Mouse (Mus musculus): ENCODE measurements at regions not wholly inside any gene's neighbourhood (a gene's known extent, or its start where the extent isn't known, plus 50 kb on each side); places are given as distances from the start of the nearest gene placed in this dataset.
A peak's percentile ranks its signal among the peaks of the same experiment; 100 is the strongest.

GRCm38 (mm10) chr12:32273474-32273873 lies 65.0 kb upstream of the Pik3cg start:
- WGBS = 94% methylated on average over 1 of the region's 1 CpGs
- H3K4me1 ChIP-seq (ENCODE audit: control insufficient read depth, insufficient read depth, low read length) = no peaks in the 10 kb centered on the region
- H3K4me3 ChIP-seq (ENCODE audit: low read length) = no peak overlapping the region
- no peaks in the 10 kb centered on the region for H3K27me3 ChIP-seq (replicated peaks; ENCODE audit: control insufficient read depth, insufficient read depth, low read length)
- H3K9me3 ChIP-seq (ENCODE audit: control insufficient read depth, low read length) = no peaks in the 10 kb centered on the region
- no peaks in the 10 kb centered on the region for H3K36me3 ChIP-seq (ENCODE audit: control insufficient read depth, insufficient read depth, low read length)
- no peak overlapping the region for H3K4me2 ChIP-seq (ENCODE audit: low read depth, low read length)
- no peak overlapping the region for H3K27ac ChIP-seq (ENCODE audit: low read length)
- ATAC-seq = no peak
- no peak overlapping the region for H3K9ac ChIP-seq (ENCODE audit: low read depth, low read length)

GRCm38 (mm10) chr12:32279861-32280260 lies 71.4 kb upstream of the Pik3cg start:
- H3K9ac ChIP-seq (ENCODE audit: low read depth, low read length) = no peak overlapping the region
- H3K9me3 ChIP-seq (ENCODE audit: control insufficient read depth, low read length) = no peaks in the 10 kb centered on the region
- no peak overlapping the region for H3K4me3 ChIP-seq (ENCODE audit: low read length)
- no peaks in the 10 kb centered on the region for H3K4me1 ChIP-seq (ENCODE audit: control insufficient read depth, insufficient read depth, low read length)
- whole genome bisulfite sequencing = 76% methylated on average over 4 of the region's 4 CpGs
- no peaks in the 10 kb centered on the region for H3K36me3 ChIP-seq (ENCODE audit: control insufficient read depth, insufficient read depth, low read length)
- no peak overlapping the region for H3K4me2 ChIP-seq (ENCODE audit: low read depth, low read length)
- no peak overlapping the region for H3K27ac ChIP-seq (ENCODE audit: low read length)
- no peaks in the 10 kb centered on the region for H3K27me3 ChIP-seq (replicated peaks; ENCODE audit: control insufficient read depth, insufficient read depth, low read length)
- ATAC-seq = no peak

DNA sequence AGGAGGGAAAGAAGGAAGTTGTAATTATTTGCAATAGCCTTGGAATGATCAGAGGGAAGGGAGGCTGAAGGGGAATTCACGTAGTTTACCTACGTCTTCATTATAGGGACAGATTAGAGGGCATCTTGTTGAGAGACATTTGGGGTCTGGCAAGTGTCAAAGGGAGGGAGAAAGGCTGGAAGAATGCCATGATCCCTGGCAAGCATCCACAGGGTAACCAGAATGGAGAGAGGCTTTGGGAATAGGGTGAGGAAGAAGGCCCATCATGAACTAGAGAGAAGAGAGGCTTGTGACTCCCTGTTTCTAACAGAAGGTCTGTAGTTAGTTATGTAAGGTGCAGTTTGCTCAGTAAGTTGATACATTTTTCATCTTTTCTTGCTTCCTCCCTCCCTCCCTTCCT lies 71.8 kb upstream of the Pik3cg start:
- 72% methylated on average over 2 of the region's 2 CpGs for WGBS
- Histone ChIP-seq H3K4me1 (ENCODE audit: control insufficient read depth, insufficient read depth, low read length) (no peaks in the 10 kb centered on the region), H3K4me2 (ENCODE audit: low read depth, low read length) (no peak overlapping the region), H3K36me3 (ENCODE audit: control insufficient read depth, insufficient read depth, low read length) (no peaks in the 10 kb centered on the region), H3K9ac (ENCODE audit: low read depth, low read length) (no peak overlapping the region), H3K9me3 (ENCODE audit: control insufficient read depth, low read length) (no peaks in the 10 kb centered on the region), H3K27me3 (replicated peaks; ENCODE audit: control insufficient read depth, insufficient read depth, low read length) (no peaks in the 10 kb centered on the region), H3K27ac (ENCODE audit: low read length) (no peak overlapping the region), H3K4me3 (ENCODE audit: low read length) (no peak overlapping the region)
- no peak for ATAC-seq

DNA sequence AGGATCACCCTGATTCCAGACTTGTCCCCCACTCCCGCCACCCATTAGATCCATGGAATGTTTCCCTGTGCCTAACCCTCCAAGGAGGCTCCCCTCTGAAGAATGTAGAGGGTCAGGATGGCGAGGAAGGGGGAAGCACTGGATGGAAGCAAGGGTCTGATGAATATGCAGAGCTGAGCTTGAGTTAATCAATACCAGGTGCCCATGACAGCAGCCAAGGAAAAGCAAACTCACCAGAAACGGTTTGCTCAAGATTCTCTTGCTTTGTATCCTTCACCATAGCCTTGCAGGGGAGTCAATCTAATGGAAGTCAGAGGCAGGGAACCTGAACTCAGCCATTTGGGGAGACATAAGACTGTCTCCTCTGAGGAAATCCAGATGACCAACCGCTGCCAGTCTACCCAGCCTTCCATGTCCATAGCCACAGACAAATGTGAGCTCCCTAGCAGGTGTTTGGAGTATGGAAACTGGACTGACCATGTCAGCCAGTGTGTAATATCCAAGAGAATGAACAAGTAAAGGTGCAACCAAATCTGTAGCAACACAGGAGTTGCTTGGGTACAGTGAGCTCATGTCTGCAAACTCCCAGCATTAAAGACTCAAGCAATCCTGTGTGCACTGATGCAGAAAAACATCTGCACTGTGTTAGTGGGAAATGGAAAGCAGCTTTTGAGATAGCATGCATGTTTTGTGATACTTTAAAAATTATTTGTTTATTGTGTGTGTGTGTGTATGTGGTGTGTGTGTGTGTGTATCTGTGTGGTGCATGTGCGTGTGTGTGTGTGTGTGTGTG lies 74.1 kb upstream of the Pik3cg start:
- Histone ChIP-seq H3K36me3 (ENCODE audit: control insufficient read depth, insufficient read depth, low read length) (no peaks in the 10 kb centered on the region), H3K27ac (ENCODE audit: low read length) (no peak overlapping the region), H3K4me1 (ENCODE audit: control insufficient read depth, insufficient read depth, low read length) (no peaks in the 10 kb centered on the region), H3K4me2 (ENCODE audit: low read depth, low read length) (no peak overlapping the region), H3K27me3 (replicated peaks; ENCODE audit: control insufficient read depth, insufficient read depth, low read length) (no peaks in the 10 kb centered on the region), H3K9ac (ENCODE audit: low read depth, low read length) (no peak overlapping the region), H3K4me3 (ENCODE audit: low read length) (no peak overlapping the region), H3K9me3 (ENCODE audit: control insufficient read depth, low read length) (no peaks in the 10 kb centered on the region)
- ATAC-seq = no peak
- 60% methylated on average over 5 of the region's 5 CpGs for WGBS

- no peak overlapping the region for H3K4me2 ChIP-seq (ENCODE audit: low read depth, low read length)
Observed at GRCm38 (mm10) chr12:32285039-32285438, 76.6 kb upstream of the Pik3cg start.

GRCm38 (mm10) chr12:32286652-32287051 lies 78.2 kb upstream of the Pik3cg start:
- no peak for ATAC-seq
- WGBS = 78% methylated on average over 2 of the region's 5 CpGs
- H3K27me3 ChIP-seq (replicated peaks; ENCODE audit: control insufficient read depth, insufficient read depth, low read length) = no peaks in the 10 kb centered on the region

More at GRCm38 (mm10) chr12:32285039-32285438, 76.6 kb upstream of the Pik3cg start:
- ATAC-seq = no peak
- Histone ChIP-seq H3K9me3 (ENCODE audit: control insufficient read depth, low read length) (no peaks in the 10 kb centered on the region), H3K27ac (ENCODE audit: low read length) (no peak overlapping the region), H3K36me3 (ENCODE audit: control insufficient read depth, insufficient read depth, low read length) (no peaks in the 10 kb centered on the region), H3K9ac (ENCODE audit: low read depth, low read length) (no peak overlapping the region), H3K27me3 (replicated peaks; ENCODE audit: control insufficient read depth, insufficient read depth, low read length) (no peaks in the 10 kb centered on the region), H3K4me1 (ENCODE audit: control insufficient read depth, insufficient read depth, low read length) (no peaks in the 10 kb centered on the region), H3K4me3 (ENCODE audit: low read length) (no peak overlapping the region)
- WGBS = 50% methylated on average over 2 of the region's 2 CpGs

DNA sequence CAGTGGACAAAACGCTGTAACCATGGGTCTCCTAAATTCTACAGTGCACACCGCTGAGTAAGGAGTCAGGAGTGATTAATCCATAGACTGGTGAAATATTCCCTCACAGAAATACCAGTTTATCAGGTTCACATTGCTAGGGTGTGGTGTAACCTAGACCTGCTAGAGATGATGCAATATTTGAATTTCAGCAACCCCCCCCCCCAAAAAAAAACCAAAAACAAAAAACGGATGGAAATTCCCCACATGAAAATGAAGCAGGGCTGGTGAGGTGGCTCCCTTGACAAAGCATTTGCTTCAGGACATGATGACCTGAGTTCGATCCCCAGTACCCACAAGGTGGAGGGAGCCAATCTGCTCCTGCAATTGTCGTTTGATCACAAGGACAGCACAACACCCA lies 82.7 kb upstream of the Pik3cg start:
- Histone ChIP-seq H3K4me1 (ENCODE audit: control insufficient read depth, insufficient read depth, low read length) (0 out of 2 replicates have a peak, but pooled peaks cover 3% of the 10 kb centered on the region), H3K9ac (ENCODE audit: low read depth, low read length) (no peak overlapping the region), H3K27ac (ENCODE audit: low read length) (no peak overlapping the region), H3K9me3 (ENCODE audit: control insufficient read depth, low read length) (no peaks in the 10 kb centered on the region), H3K36me3 (ENCODE audit: control insufficient read depth, insufficient read depth, low read length) (no peaks in the 10 kb centered on the region), H3K27me3 (replicated peaks; ENCODE audit: control insufficient read depth, insufficient read depth, low read length) (no peaks in the 10 kb centered on the region), H3K4me3 (ENCODE audit: low read length) (no peak overlapping the region), H3K4me2 (ENCODE audit: low read depth, low read length) (no peak overlapping the region)
- ATAC-seq = no peak
- 65% methylated on average over 5 of the region's 5 CpGs for WGBS

More at GRCm38 (mm10) chr12:32286652-32287051, 78.2 kb upstream of the Pik3cg start:
- H3K9me3 ChIP-seq (ENCODE audit: control insufficient read depth, low read length) = no peaks in the 10 kb centered on the region
- no peak overlapping the region for H3K4me2 ChIP-seq (ENCODE audit: low read depth, low read length)
- H3K9ac ChIP-seq (ENCODE audit: low read depth, low read length) = no peak overlapping the region
- H3K4me3 ChIP-seq (ENCODE audit: low read length) = no peak overlapping the region
- no peaks in the 10 kb centered on the region for H3K36me3 ChIP-seq (ENCODE audit: control insufficient read depth, insufficient read depth, low read length)
- no peaks in the 10 kb centered on the region for H3K4me1 ChIP-seq (ENCODE audit: control insufficient read depth, insufficient read depth, low read length)
- no peak overlapping the region for H3K27ac ChIP-seq (ENCODE audit: low read length)

- peak overlapping the region; percentile 57; the same call in 1 of the 2 replicates for H3K9ac ChIP-seq (ENCODE audit: low read depth, low read length)
- H3K27me3 ChIP-seq (replicated peaks; ENCODE audit: control insufficient read depth, insufficient read depth, low read length) = no peaks in the 10 kb centered on the region
- H3K4me3 ChIP-seq (ENCODE audit: low read length) = peak overlapping the region; percentile 38
- H3K4me1 ChIP-seq (ENCODE audit: control insufficient read depth, insufficient read depth, low read length) = 0 out of 2 replicates have a peak, but pooled peaks cover 3% of the 10 kb centered on the region
- WGBS = 23% methylated on average over 18 of the region's 18 CpGs
- H3K9me3 ChIP-seq (ENCODE audit: control insufficient read depth, low read length) = no peaks in the 10 kb centered on the region
- H3K36me3 ChIP-seq (ENCODE audit: control insufficient read depth, insufficient read depth, low read length) = no peaks in the 10 kb centered on the region
- peak; percentile 83 for ATAC-seq
- H3K4me2 ChIP-seq (ENCODE audit: low read depth, low read length) = peak overlapping the region; percentile 45
- no peak overlapping the region for H3K27ac ChIP-seq (ENCODE audit: low read length)
Observed at GRCm38 (mm10) chr12:32291962-32292748, 83.7 kb upstream of the Pik3cg start.

GRCm38 (mm10) chr12:32292749-32293128 lies 84.3 kb upstream of the Pik3cg start:
- H3K4me3 ChIP-seq (ENCODE audit: low read length) = no peak overlapping the region
- no peaks in the 10 kb centered on the region for H3K9me3 ChIP-seq (ENCODE audit: control insufficient read depth, low read length)
- 64% methylated on average over 5 of the region's 5 CpGs for WGBS
- H3K4me1 ChIP-seq (ENCODE audit: control insufficient read depth, insufficient read depth, low read length) = 0 out of 2 replicates have a peak, but pooled peaks cover 3% of the 10 kb centered on the region
- no peaks in the 10 kb centered on the region for H3K36me3 ChIP-seq (ENCODE audit: control insufficient read depth, insufficient read depth, low read length)
- H3K9ac ChIP-seq (ENCODE audit: low read depth, low read length) = no peak overlapping the region
- no peak overlapping the region for H3K27ac ChIP-seq (ENCODE audit: low read length)
- peak; percentile 26; the same call in 1 of the 2 replicates for ATAC-seq
- H3K27me3 ChIP-seq (replicated peaks; ENCODE audit: control insufficient read depth, insufficient read depth, low read length) = no peaks in the 10 kb centered on the region
- H3K4me2 ChIP-seq (ENCODE audit: low read depth, low read length) = no peak overlapping the region

Data from intestine, embryonic 16.5 days (tissue).